Mouse (Mus musculus) E14TG2a.4 (cell line): ENCODE data around the gene Gm45021.

Experiments
- H3K27me3 ChIP-seq: 2 replicates; pipeline ENCODE4 v1.6.1; 2014; ENCODE audit warnings: low read length, control low read depth; ENCODE audit not compliant: insufficient read depth
- H3K36me3 ChIP-seq: 2 replicates; pipeline ENCODE4 v1.6.1; 2014; ENCODE audit warnings: low read length, control low read depth; ENCODE audit not compliant: insufficient read depth
- H3K4me1 ChIP-seq: replicated peaks from 2 replicates; pipeline ENCODE4 v1.6.1; 2014; ENCODE audit warnings: low read depth, low read length, control low read depth
- H3K4me3 ChIP-seq: replicated peaks from 2 replicates; pipeline ENCODE4 v1.5.1; 2014; ENCODE audit warnings: mild to moderate bottlenecking, low read length
- H3K9me3 ChIP-seq: 2 replicates; pipeline ENCODE4 v1.6.1; 2014; ENCODE audit warnings: low read length, control low read depth
- CTCF ChIP-seq: conservative IDR thresholded peaks from 2 replicates; pipeline ENCODE4 v1.5.1; 2014; ENCODE audit warnings: low read length
- NANOG ChIP-seq: IDR thresholded peaks from 2 replicates; pipeline ENCODE4 v1.6.1; 2014; ENCODE audit warnings: borderline replicate concordance, low read length, mixed read lengths
- POU5F1 ChIP-seq: IDR thresholded peaks from 2 replicates; pipeline ENCODE4 v1.6.1; 2014; ENCODE audit warnings: low read length, borderline replicate concordance

Gm45021 gene

DNA sequence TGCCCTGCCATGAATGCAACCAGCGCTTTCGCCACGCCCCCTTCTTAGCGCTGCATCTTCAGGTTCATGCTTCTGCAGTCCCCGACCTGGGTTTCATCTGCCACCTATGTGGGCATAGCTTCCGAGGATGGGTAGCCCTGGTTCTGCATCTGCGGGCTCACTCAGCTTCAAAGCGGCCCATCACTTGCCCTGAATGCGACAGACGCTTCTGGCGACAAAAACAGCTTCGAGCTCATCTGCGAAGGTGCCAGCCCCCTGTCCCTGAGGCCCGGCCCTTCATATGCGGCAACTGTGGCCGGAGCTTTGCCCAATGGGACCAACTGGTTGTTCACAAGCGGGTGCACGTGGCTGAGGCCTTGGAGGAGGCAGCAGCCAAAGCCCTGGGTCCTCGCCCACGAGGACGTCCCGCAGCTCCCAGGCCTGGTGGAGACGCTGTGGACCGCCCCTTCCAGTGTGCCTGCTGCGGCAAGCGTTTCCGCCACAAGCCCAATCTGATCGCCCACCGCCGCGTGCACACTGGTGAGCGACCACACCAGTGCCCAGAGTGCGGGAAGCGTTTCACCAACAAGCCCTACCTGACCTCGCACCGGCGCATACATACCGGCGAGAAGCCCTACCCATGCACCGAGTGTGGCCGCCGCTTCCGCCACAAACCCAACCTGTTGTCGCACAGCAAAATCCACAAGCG lies 7.3 kb downstream of the Gm45021 start:
- Histone ChIP-seq H3K36me3 (peaks cover 9% of the 10 kb centered on the region; the same call in 1 of the 2 replicates), H3K27me3 (peaks cover 95% of the 10 kb centered on the region), H3K4me3 (peak overlapping the region; percentile 72), H3K4me1 (peaks cover 48% of the 10 kb centered on the region), H3K9me3 (no peaks in the 10 kb centered on the region)
- TF ChIP-seq POU5F1 (no peak), CTCF (no peak), NANOG (no peak)

DNA sequence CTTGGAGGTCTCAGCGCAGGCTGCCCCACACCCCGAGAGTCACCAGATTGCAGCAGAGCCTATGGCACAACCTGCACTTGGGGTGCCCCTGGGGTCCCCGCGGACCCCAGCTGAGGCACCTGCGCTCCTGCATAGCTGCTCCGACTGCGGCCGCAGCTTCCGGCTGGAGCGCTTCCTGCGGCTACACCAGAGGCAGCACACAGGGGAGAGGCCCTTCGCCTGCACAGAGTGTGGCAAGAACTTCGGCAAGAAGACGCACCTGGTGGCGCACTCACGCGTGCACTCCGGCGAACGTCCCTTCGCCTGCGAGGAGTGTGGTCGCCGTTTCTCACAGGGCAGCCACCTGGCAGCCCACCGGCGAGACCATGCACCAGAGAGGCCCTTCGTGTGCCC lies 7.8 kb downstream of the Gm45021 start:
- TF ChIP-seq CTCF, result no peak
- no peak for TF ChIP-seq NANOG
- no peak for TF ChIP-seq POU5F1
- Histone ChIP-seq H3K4me3 (peak overlapping the region; percentile 72), H3K4me1 (peaks cover 51% of the 10 kb centered on the region), H3K36me3 (peaks cover 9% of the 10 kb centered on the region; the same call in 1 of the 2 replicates), H3K9me3 (no peaks in the 10 kb centered on the region), H3K27me3 (peaks cover 91% of the 10 kb centered on the region)

DNA sequence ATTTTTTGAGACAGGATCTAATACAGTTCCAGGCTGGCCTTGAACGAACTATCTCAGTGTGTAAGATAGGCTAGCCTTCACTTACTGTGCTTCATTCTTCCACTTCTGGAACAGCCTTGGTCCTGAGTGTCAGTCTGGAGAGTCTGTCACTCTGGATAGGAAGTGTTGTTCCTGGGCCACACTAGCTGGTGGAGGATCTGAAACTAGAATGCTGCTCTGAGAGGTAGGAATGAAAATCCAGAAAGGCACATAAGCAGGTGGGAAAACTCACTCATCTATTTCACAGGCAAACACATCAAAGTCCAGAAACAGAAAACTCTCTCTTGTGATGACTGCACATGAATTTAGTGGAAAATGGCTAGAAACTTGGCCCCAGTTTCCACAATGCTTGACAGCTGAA lies 11.2 kb downstream of the Gm45021 start:
- peaks cover 9% of the 10 kb centered on the region; the same call in 1 of the 2 replicates for H3K36me3 ChIP-seq
- TF ChIP-seq CTCF (no peak), POU5F1 (no peak), NANOG (no peak)
- peaks cover 41% of the 10 kb centered on the region for H3K4me1 ChIP-seq
- H3K4me3 ChIP-seq, result no peak overlapping the region
- H3K9me3 ChIP-seq, result no peaks in the 10 kb centered on the region
- H3K27me3 ChIP-seq, result peaks cover 73% of the 10 kb centered on the region

GRCm38 (mm10) chr6:48601271-48602079 lies 12.1 kb downstream of the Gm45021 start, which contains the start of gene Zfp775:
Zfp775 (plus strand) TSS chr6:48602063.
- Histone ChIP-seq H3K4me3 (peak within 1 kb of the TSS; percentile 83), H3K9me3 (no peaks in the 10 kb centered on the region), H3K27me3 (peaks cover 64% of the 10 kb centered on the region), H3K4me1 (peaks cover 36% of the 10 kb centered on the region), H3K36me3 (peaks cover 9% of the 10 kb centered on the region; the same call in 1 of the 2 replicates)
- TF ChIP-seq POU5F1 (no peak), NANOG (no peak), CTCF (no peak)

- Histone ChIP-seq H3K36me3 (peaks cover 9% of the 10 kb centered on the region; the same call in 1 of the 2 replicates), H3K4me3 (peak overlapping the region; percentile 83), H3K9me3 (no peaks in the 10 kb centered on the region), H3K27me3 (peaks cover 56% of the 10 kb centered on the region), H3K4me1 (peaks cover 29% of the 10 kb centered on the region)
- TF ChIP-seq POU5F1 (no peak), CTCF (no peak), NANOG (no peak)
Observed at GRCm38 (mm10) chr6:48602080-48602741, 12.8 kb downstream of the Gm45021 start.

DNA sequence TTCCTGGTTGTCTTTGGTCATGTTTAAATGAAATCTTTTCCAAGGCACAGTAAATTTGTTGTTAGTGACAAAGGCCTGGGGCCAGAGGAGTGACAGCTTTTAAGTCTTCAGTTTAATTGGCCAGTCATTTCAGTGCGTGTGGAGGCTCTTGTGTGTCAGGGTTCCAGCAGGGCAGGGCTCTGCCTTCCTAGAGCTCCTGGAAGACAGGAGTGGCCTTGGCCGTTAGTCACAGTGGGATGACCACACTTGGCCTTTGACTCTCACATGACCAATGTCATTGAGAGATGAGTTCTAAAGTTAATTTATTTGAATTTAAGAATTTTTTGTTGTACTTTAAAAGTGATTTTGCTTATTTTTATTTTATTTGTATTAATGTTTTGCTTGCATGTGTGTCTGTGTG lies 18.7 kb downstream of the Gm45021 start:
- no peak overlapping the region for H3K4me3 ChIP-seq
- H3K9me3 ChIP-seq, result no peaks in the 10 kb centered on the region
- peaks cover 2% of the 10 kb centered on the region; the same call in 1 of the 2 replicates for H3K27me3 ChIP-seq
- peaks cover 22% of the 10 kb centered on the region for H3K4me1 ChIP-seq
- no peak for TF ChIP-seq NANOG
- TF ChIP-seq POU5F1, result no peak
- TF ChIP-seq CTCF, result no peak
- peaks cover 4% of the 10 kb centered on the region for H3K36me3 ChIP-seq

DNA sequence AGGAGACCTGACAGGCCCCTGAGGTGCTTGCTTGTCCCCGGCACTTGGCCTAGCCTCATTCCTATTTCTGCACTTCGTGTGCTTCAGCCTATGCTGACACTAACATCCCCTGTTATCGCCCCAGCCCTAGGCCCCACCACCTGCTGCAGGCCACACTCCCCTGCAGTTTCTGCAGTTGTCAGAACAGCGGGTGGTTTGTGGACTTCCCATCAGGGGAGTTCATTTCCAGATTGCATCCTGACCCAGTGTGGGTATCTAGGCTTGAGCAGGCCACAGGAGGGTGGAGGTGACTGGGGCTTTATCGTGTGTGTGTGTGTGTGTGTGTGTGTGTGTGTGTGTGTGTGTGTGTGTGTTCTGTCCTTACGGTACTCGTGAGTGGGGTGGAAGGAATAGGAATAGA lies 20.1 kb downstream of the Gm45021 start:
- TF ChIP-seq POU5F1 (no peak), CTCF (no peak)
- Histone ChIP-seq H3K27me3 (no peaks in the 10 kb centered on the region; the same call in 1 of the 2 replicates), H3K4me3 (no peak overlapping the region), H3K36me3 (peaks cover 17% of the 10 kb centered on the region), H3K9me3 (no peaks in the 10 kb centered on the region; the same call in 1 of the 2 replicates), H3K4me1 (peaks cover 21% of the 10 kb centered on the region)

GRCm38 (mm10) chr6:48610657-48611056 lies 21.2 kb downstream of the Gm45021 start:
- TF ChIP-seq POU5F1 (no peak), NANOG (no peak), CTCF (no peak)

More at GRCm38 (mm10) chr6:48610657-48611056, 21.2 kb downstream of the Gm45021 start:
- Histone ChIP-seq H3K27me3 (no peaks in the 10 kb centered on the region; the same call in 1 of the 2 replicates), H3K4me3 (no peak overlapping the region), H3K9me3 (no peaks in the 10 kb centered on the region; the same call in 1 of the 2 replicates), H3K4me1 (peaks cover 21% of the 10 kb centered on the region), H3K36me3 (peaks cover 19% of the 10 kb centered on the region)
